In the genomic region with DNA sequence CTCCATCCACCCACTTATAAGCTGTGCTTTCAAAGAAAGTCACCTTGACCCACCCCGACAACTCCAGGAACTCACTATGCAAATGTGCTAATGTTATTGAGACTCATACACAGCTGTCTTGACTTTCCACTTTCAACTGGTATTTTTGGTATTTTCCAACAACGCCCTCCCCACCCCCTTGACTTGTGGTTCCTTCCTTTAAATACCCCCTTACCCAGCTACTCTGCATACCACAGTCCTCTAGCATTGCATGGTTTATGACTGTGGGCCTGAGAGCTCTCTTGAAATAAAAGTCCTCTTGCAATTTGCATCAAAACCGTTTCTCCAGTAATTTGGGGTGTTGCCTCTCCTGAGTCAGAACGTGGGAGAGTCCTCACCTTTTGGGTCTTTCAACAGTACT, we compare ENCODE assay signal across 8 mouse cellular contexts. TPM values are rescaled to one million over a fixed set of nuclear protein-coding genes. Genes with fewer than 3 reads are reported as not detected.
DNase-seq lines count a peak whose midpoint lies in the region; ATAC-seq and TF ChIP-seq lines count a peak whose summit lies in the region.
"Not testable (repeated sequence)": the region's sequence is repeated elsewhere in the genome, so short reads cannot be mapped to it uniquely, and the experiment has no call there.

No protein-coding gene starts in this region.

- not testable (repeated sequence) for H3K27ac ChIP-seq in embryonic facial prominence, embryonic 14.5 days (replicated peaks; ENCODE audit: low read depth, low read length); heart, embryonic 12.5 days (ENCODE audit: poor library complexity, severe bottlenecking); limb, embryonic 12.5 days; lung, embryonic 15.5 days; stomach, embryonic 16.5 days (ENCODE audit: low read length)

- ATAC-seq in embryonic facial prominence, embryonic 14.5 days (ENCODE audit: low read depth), result peak; percentile 37; the same call in 1 of the 2 replicates
- ATAC-seq in heart, embryonic 12.5 days (ENCODE audit: insufficient number of reproducible peaks, low FRiP score); limb, embryonic 12.5 days (ENCODE audit: insufficient number of reproducible peaks, insufficient read depth, low FRiP score, low TSS enrichment, low read depth); lung, embryonic 15.5 days (ENCODE audit: borderline replicate concordance, extremely low read depth, low FRiP score, low TSS enrichment); stomach, embryonic 16.5 days (ENCODE audit: insufficient read depth, low FRiP score): not testable (repeated sequence)

- not testable (repeated sequence) for H3K9ac ChIP-seq in embryonic facial prominence, embryonic 14.5 days (ENCODE audit: low read depth, low read length); heart, embryonic 12.5 days; limb, embryonic 12.5 days (replicated peaks); lung, embryonic 15.5 days; stomach, embryonic 16.5 days (ENCODE audit: low read length)

- H3K36me3 ChIP-seq in embryonic facial prominence, embryonic 14.5 days (ENCODE audit: control insufficient read depth, insufficient read depth, low read length); limb, embryonic 12.5 days; lung, embryonic 15.5 days; myocyte (ENCODE audit: control insufficient read depth, insufficient read depth); stomach, embryonic 16.5 days (ENCODE audit: control insufficient read depth, insufficient read depth, low read length): not testable (repeated sequence)
- peaks cover 13% of the 10 kb centered on the region for H3K36me3 ChIP-seq in heart, embryonic 12.5 days

- not testable (repeated sequence) for H3K27me3 ChIP-seq in embryonic facial prominence, embryonic 14.5 days (replicated peaks; ENCODE audit: control insufficient read depth, insufficient read depth, low read length); heart, embryonic 12.5 days (replicated peaks); limb, embryonic 12.5 days; lung, embryonic 15.5 days; myocyte (ENCODE audit: control insufficient read depth, insufficient read depth, insufficient read length); stomach, embryonic 16.5 days (ENCODE audit: control insufficient read depth, insufficient read depth, low read length)

- peak overlapping the region; percentile 61 for H3K4me2 ChIP-seq in embryonic facial prominence, embryonic 14.5 days (ENCODE audit: low read depth, low read length)
- H3K4me2 ChIP-seq in heart, embryonic 12.5 days, result peak overlapping the region; percentile 72
- peak overlapping the region; percentile 68 for H3K4me2 ChIP-seq in limb, embryonic 12.5 days
- peak overlapping the region; percentile 77; the same call in 1 of the 2 replicates for H3K4me2 ChIP-seq in lung, embryonic 15.5 days
- peak overlapping the region; percentile 24 for H3K4me2 ChIP-seq in myocyte (ENCODE audit: low read depth)
- H3K4me2 ChIP-seq in stomach, embryonic 16.5 days (ENCODE audit: low read depth, low read length), result peak overlapping the region; percentile 66; the same call in 1 of the 2 replicates

- H3K79me2 ChIP-seq in myocyte (ENCODE audit: control insufficient read depth, insufficient read depth), result not testable (repeated sequence)

- WGBS in embryonic facial prominence, embryonic 14.5 days, result 70% methylated on average over 4 of the region's 4 CpGs
- 64% methylated on average over 4 of the region's 4 CpGs for WGBS in heart, embryonic 12.5 days
- 61% methylated on average over 4 of the region's 4 CpGs for whole genome bisulfite sequencing in limb, embryonic 12.5 days
- 72% methylated on average over 4 of the region's 4 CpGs for WGBS in lung, embryonic 15.5 days
- 68% methylated on average over 4 of the region's 4 CpGs for WGBS in stomach, embryonic 16.5 days

- H3K9me3 ChIP-seq in embryonic facial prominence, embryonic 14.5 days (ENCODE audit: control insufficient read depth, low read length); heart, embryonic 12.5 days (replicated peaks); limb, embryonic 12.5 days; lung, embryonic 15.5 days; stomach, embryonic 16.5 days (replicated peaks; ENCODE audit: control insufficient read depth, low read length): not testable (repeated sequence)

- TF ChIP-seq POLR2A in myocyte (IDR thresholded peaks at IDR 0.05; ENCODE audit: insufficient read length, low read depth), result not testable (repeated sequence)

- peak overlapping the region; percentile 45 for H3K4me3 ChIP-seq in embryonic facial prominence, embryonic 14.5 days (ENCODE audit: low read depth, low read length)
- peak overlapping the region; percentile 72 for H3K4me3 ChIP-seq in heart, embryonic 12.5 days
- H3K4me3 ChIP-seq in limb, embryonic 12.5 days (replicated peaks), result peak overlapping the region; percentile 52; the same call in 1 of the 2 replicates
- not testable (repeated sequence) for H3K4me3 ChIP-seq in lung, embryonic 15.5 days; myocyte
- peak overlapping the region; percentile 56; the same call in 1 of the 2 replicates for H3K4me3 ChIP-seq in stomach, embryonic 16.5 days (replicated peaks; ENCODE audit: low read length)

- peak; percentile 56 for DNase-seq in ES-CJ7 (ENCODE audit: low read depth, low spot score)
- DNase-seq in embryonic facial prominence, embryonic 14.5 days (ENCODE audit: low spot score), result not testable (repeated sequence)
- DNase-seq in induced T-regulatory cell, adult 2 months (ENCODE audit: low read depth), result peak; percentile 69

- H3K4me1 ChIP-seq in embryonic facial prominence, embryonic 14.5 days (ENCODE audit: control insufficient read depth, insufficient read depth, low read length); heart, embryonic 12.5 days (replicated peaks); limb, embryonic 12.5 days (replicated peaks); lung, embryonic 15.5 days; stomach, embryonic 16.5 days (ENCODE audit: control insufficient read depth, insufficient read depth, low read length): not testable (repeated sequence)

- H3ac ChIP-seq in myocyte (ENCODE audit: control insufficient read depth, insufficient read length), result not testable (repeated sequence)

RNA-seq across cellular contexts. Expression of a gene that starts 1.1 kb away (rescaled TPM):
- 7.4 and 8.3 TPM in 2 replicates for polyA plus RNA-seq in embryonic facial prominence, embryonic 14.5 days (2014; fragmentation: Nextera tagmentation; extraction: Ambion mirVana)
- polyA plus RNA-seq in heart, embryonic 12.5 days (2016; fragmentation: Nextera tagmentation; extraction: Ambion mirVana), result 9.1 and 11.0 TPM in 2 replicates
- polyA plus RNA-seq in limb, embryonic 12.5 days (2016; fragmentation: Nextera tagmentation; extraction: Ambion mirVana), result 8.0 and 8.4 TPM in 2 replicates
- polyA plus RNA-seq in lung, embryonic 15.5 days (2015; fragmentation: Nextera tagmentation; extraction: Ambion mirVana), result 5.9 and 6.3 TPM in 2 replicates
- polyA plus RNA-seq in myocyte (2012; fragmentation: generic; extraction: Trizol), result 0.01 TPM
- 8.7 and 9.3 TPM in 2 replicates for polyA plus RNA-seq in stomach, embryonic 16.5 days (2015; fragmentation: Nextera tagmentation; extraction: Ambion mirVana)

RNA-seq across cellular contexts. Expression of a gene that starts 39.7 kb away (rescaled TPM):
- polyA plus RNA-seq in embryonic facial prominence, embryonic 14.5 days (2014; fragmentation: Nextera tagmentation; extraction: Ambion mirVana), result 4.6 and 6.9 TPM in 2 replicates
- polyA plus RNA-seq in heart, embryonic 12.5 days (2016; fragmentation: Nextera tagmentation; extraction: Ambion mirVana), result 5.0 and 5.9 TPM in 2 replicates
- polyA plus RNA-seq in limb, embryonic 12.5 days (2016; fragmentation: Nextera tagmentation; extraction: Ambion mirVana), result 6.1 and 6.4 TPM in 2 replicates
- 4.6 and 5.0 TPM in 2 replicates for polyA plus RNA-seq in lung, embryonic 15.5 days (2015; fragmentation: Nextera tagmentation; extraction: Ambion mirVana)
- 0.66 TPM for polyA plus RNA-seq in myocyte (2012; fragmentation: generic; extraction: Trizol)
- polyA plus RNA-seq in stomach, embryonic 16.5 days (2015; fragmentation: Nextera tagmentation; extraction: Ambion mirVana), result 4.4 and 6.2 TPM in 2 replicates

Comparison
In these comparisons a context has a peak if more than half of its experiments do, and no peak if none do; other contexts are left out.
1. H3K4me2 ChIP-seq: peak in every context shown above with its lines; median percentile 77 in lung, embryonic 15.5 days; 72 in heart, embryonic 12.5 days; 68 in limb, embryonic 12.5 days; 66 in stomach, embryonic 16.5 days; 61 in embryonic facial prominence, embryonic 14.5 days; 24 in myocyte.